Mouse (Mus musculus) testis, adult 2 months (tissue): Measurements from ENCODE around the gene 4930513O06Rik. TPM values are rescaled to one million over a fixed set of nuclear protein-coding genes. Genes with fewer than 3 reads are reported as not detected.

Experiments used
- H3K27ac ChIP-seq: fragments of 200-500 bp; 2 replicates; pipeline ENCODE4 v1.5.1; 2012; ENCODE audit warnings: low read depth, low read length; ENCODE audit not compliant: control insufficient read depth, insufficient read depth
- H3K27me3 ChIP-seq: fragments of 200-500 bp; 2 replicates; pipeline ENCODE4 v1.6.1; 2012; ENCODE audit warnings: mild to moderate bottlenecking, low read length, moderate library complexity; ENCODE audit not compliant: control insufficient read depth, insufficient read depth
- H3K36me3 ChIP-seq: fragments of 200-500 bp; 2 replicates; pipeline ENCODE4 v1.6.1; 2012; ENCODE audit warnings: mild to moderate bottlenecking, low read length; ENCODE audit not compliant: control insufficient read depth, insufficient read depth
- H3K4me1 ChIP-seq: fragments of 200-500 bp; 2 replicates; pipeline ENCODE4 v1.6.1; 2012; ENCODE audit warnings: low read length; ENCODE audit not compliant: control insufficient read depth, insufficient read depth
- H3K4me3 ChIP-seq: fragments of 200-500 bp; 2 replicates; pipeline ENCODE4 v1.5.1; 2012; ENCODE audit warnings: low read depth, mild to moderate bottlenecking, low read length, moderate library complexity, mixed read lengths; ENCODE audit not compliant: control insufficient read depth
- CTCF ChIP-seq: fragments of 200-500 bp; IDR thresholded peaks from 2 replicates; pipeline ENCODE4 v1.5.1; 2012; ENCODE audit warnings: low read depth, mild to moderate bottlenecking, inconsistent platforms, low read length, moderate library complexity; ENCODE audit not compliant: control insufficient read depth, insufficient read depth, insufficient replicate concordance
- POLR2A ChIP-seq: fragments of 200-500 bp; IDR thresholded peaks from 2 replicates; pipeline ENCODE4 v1.6.1; 2012; ENCODE audit warnings: low read depth, mild to moderate bottlenecking, inconsistent platforms, low read length, moderate library complexity; ENCODE audit not compliant: control insufficient read depth
- polyA plus RNA-seq: library from polyadenylated mRNA; depleted of rRNA; stranded (reverse); fragments of >200 nt; gene quantifications from 2 replicates; pipeline ENCODE4 v1.2.3, GENCODE M21; 2012; rRNA removed

Gene 4930513O06Rik
- polyA plus RNA-seq, 1 experiment: 6.1 TPM

GRCm38 (mm10) chrX:139085077-139085476 is 966 bp upstream of the 4930513O06Rik start, which contains the start of gene Serpina7:
Gene Serpina7, minus strand, starts transcription at chrX:139085236.
- H3K4me1 ChIP-seq: no peaks in the 10 kb centered on the region
- H3K4me3 ChIP-seq: no peak within 1 kb of the TSS
- TF ChIP-seq POLR2A: no peak
- TF ChIP-seq CTCF: no peak
- no peak within 1 kb of the TSS for H3K27ac ChIP-seq
- H3K27me3 ChIP-seq: no peaks in the 10 kb centered on the region
- H3K36me3 ChIP-seq: no peaks in the 10 kb centered on the region

GRCm38 (mm10) chrX:139097197-139097596 is 11.2 kb downstream of the 4930513O06Rik start:
- Histone ChIP-seq H3K27ac (no peak overlapping the region), H3K27me3 (no peaks in the 10 kb centered on the region), H3K36me3 (no peaks in the 10 kb centered on the region), H3K4me1 (no peaks in the 10 kb centered on the region), H3K4me3 (no peak overlapping the region)
- TF ChIP-seq POLR2A (no peak), CTCF (no peak)

- Histone ChIP-seq H3K27me3 (no peaks in the 10 kb centered on the region), H3K27ac (no peak overlapping the region), H3K4me3 (no peak overlapping the region), H3K4me1 (no peaks in the 10 kb centered on the region), H3K36me3 (no peaks in the 10 kb centered on the region)
- TF ChIP-seq CTCF: no peak
- no peak for TF ChIP-seq POLR2A
Observed at GRCm38 (mm10) chrX:139134031-139134430, 48.0 kb downstream of the 4930513O06Rik start.

Other genes starting within 250 kb of the 4930513O06Rik start
- 0.29 and 1.0 TPM in 2 replicates for gene Nrk, start 171.8 kb upstream of the 4930513O06Rik start, polyA plus RNA-seq
- 0.90 and 1.4 TPM in 2 replicates for gene Serpina7, start 1.0 kb upstream of the 4930513O06Rik start, polyA plus RNA-seq
- gene 4933428M09Rik, start 93.0 kb downstream of the 4930513O06Rik start, polyA plus RNA-seq: 18.0 and 21.0 TPM in 2 replicates
- gene Mum1l1, start 123.8 kb downstream of the 4930513O06Rik start, polyA plus RNA-seq: 9.6 and 12.7 TPM in 2 replicates
- gene Trap1a, start 247.4 kb downstream of the 4930513O06Rik start, polyA plus RNA-seq: 2.1 and 4.1 TPM in 2 replicates